Mouse (Mus musculus): ENCODE results near the gene Nuak1. TPM values are rescaled to one million over a fixed set of nuclear protein-coding genes. Genes with fewer than 3 reads are reported as not detected.

The Nuak1 gene
- total RNA-seq, 1 experiment from 2014 or later, result 0.40 TPM

GRCm38 (mm10) chr10:84456632-84457320 is 16.4 kb upstream of the Nuak1 start:
- ATAC-seq (replicated peaks in 1 of 2; ENCODE audit: insufficient read depth in 1 of 2, low FRiP score in 2 of 2, low TSS enrichment in 1 of 2, low read depth in 1 of 2, poor library complexity in 2 of 2, severe bottlenecking in 2 of 2), result no peak

DNA sequence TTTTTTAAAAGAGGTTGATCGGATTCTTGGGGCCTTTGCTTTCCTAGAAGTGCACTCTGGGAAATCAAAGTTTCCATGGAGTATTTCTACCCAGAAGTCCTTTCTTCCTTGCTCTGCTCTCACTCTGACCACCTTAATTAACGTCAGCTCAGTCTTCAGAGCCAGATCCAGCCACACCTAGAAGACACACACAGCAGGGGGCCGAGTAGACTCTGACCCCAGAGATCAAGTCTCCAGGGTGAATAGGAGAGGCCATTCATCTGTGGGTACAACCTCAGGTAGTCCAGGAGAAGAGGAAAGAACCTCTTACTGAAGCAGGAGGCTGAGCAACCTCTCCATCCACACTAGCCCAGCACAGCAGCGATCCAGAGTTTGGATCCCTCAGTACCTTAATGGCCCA is 11.5 kb upstream of the Nuak1 start:
- ATAC-seq (replicated peaks in 1 of 2; ENCODE audit: insufficient read depth in 1 of 2, low FRiP score in 2 of 2, low TSS enrichment in 1 of 2, low read depth in 1 of 2, poor library complexity in 2 of 2, severe bottlenecking in 2 of 2), result no peak

DNA sequence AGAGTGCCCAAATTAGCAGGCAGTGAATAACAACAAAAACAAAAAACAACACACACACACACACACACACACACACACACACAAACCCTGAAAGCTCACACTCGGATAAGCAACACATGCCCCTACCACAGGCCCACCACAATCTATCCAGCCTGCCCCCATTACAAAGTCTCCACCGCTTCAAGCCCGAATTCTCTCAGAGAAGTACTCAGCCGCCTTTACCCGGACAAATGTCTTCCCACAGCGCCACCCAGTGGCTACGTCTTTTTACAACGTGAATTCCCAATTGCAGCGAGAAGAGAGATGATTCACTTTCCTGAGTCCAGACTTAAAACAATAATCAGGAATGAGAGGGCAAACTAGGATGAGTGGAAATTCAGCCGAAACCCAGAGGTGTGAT is 10.3 kb upstream of the Nuak1 start:
- peak; percentile 49 to 71; a peak in 2 of 4 replicates for ATAC-seq (replicated peaks in 1 of 2; ENCODE audit: insufficient read depth in 1 of 2, low FRiP score in 2 of 2, low TSS enrichment in 1 of 2, low read depth in 1 of 2, poor library complexity in 2 of 2, severe bottlenecking in 2 of 2)

GRCm38 (mm10) chr10:84449733-84450132 is 9.3 kb upstream of the Nuak1 start:
- no peak for ATAC-seq (replicated peaks in 1 of 2; ENCODE audit: insufficient read depth in 1 of 2, low FRiP score in 2 of 2, low TSS enrichment in 1 of 2, low read depth in 1 of 2, poor library complexity in 2 of 2, severe bottlenecking in 2 of 2)

- no peak for ATAC-seq (replicated peaks in 1 of 2; ENCODE audit: insufficient read depth in 1 of 2, low FRiP score in 2 of 2, low TSS enrichment in 1 of 2, low read depth in 1 of 2, poor library complexity in 2 of 2, severe bottlenecking in 2 of 2)
Measured at GRCm38 (mm10) chr10:84447411-84447821, 7.0 kb upstream of the Nuak1 start.

GRCm38 (mm10) chr10:84446661-84447060 is 6.3 kb upstream of the Nuak1 start:
- no peak for ATAC-seq (replicated peaks in 1 of 2; ENCODE audit: insufficient read depth in 1 of 2, low FRiP score in 2 of 2, low TSS enrichment in 1 of 2, low read depth in 1 of 2, poor library complexity in 2 of 2, severe bottlenecking in 2 of 2)

DNA sequence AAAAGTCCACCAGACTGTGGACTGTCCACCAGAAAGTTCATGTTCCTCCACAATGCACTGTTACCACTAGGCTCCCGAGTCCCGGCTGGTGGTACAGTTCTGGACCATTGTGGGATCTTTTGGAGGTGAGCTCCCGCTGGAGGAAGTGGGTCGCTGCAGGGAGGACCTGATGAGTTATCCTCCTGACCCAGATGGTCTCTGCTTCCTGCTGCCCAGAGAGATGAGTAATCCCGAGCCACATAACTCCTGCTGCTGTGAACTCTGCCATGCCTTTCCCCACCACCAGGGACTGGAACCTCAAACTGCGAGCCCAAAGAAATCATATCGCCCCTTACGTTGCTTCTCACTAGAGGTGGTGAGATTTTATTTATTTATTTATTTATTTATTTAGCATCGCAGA is 4.0 kb upstream of the Nuak1 start:
- no peak for ATAC-seq (replicated peaks in 1 of 2; ENCODE audit: insufficient read depth in 1 of 2, low FRiP score in 2 of 2, low TSS enrichment in 1 of 2, low read depth in 1 of 2, poor library complexity in 2 of 2, severe bottlenecking in 2 of 2)

- ATAC-seq (replicated peaks in 1 of 2; ENCODE audit: insufficient read depth in 1 of 2, low FRiP score in 2 of 2, low TSS enrichment in 1 of 2, low read depth in 1 of 2, poor library complexity in 2 of 2, severe bottlenecking in 2 of 2), result no peak
Measured at GRCm38 (mm10) chr10:84441846-84442245, 1.4 kb upstream of the Nuak1 start.

GRCm38 (mm10) chr10:84441434-84441785 is 1.0 kb upstream of the Nuak1 start:
- no peak for ATAC-seq (replicated peaks in 1 of 2; ENCODE audit: insufficient read depth in 1 of 2, low FRiP score in 2 of 2, low TSS enrichment in 1 of 2, low read depth in 1 of 2, poor library complexity in 2 of 2, severe bottlenecking in 2 of 2)

DNA sequence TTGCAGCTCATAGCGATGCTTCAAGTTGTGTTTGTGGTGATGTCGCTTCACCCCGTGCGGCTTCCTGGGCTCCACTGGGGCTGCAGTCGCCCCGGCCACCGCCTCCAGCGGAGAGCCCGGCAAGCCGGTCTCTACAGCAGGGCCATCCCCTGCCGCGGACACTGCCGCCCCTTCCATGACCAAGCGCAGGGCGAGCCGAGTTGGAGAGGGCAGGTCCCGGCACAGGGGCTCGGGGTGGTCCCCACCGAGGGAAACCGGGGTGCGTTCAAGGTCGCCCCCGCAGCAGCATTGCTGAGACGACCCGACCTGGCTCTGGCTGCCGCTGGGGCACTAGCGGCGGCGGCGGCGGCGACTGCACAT is 236 bp downstream of the Nuak1 start:
- ATAC-seq (replicated peaks in 1 of 2; ENCODE audit: insufficient read depth in 1 of 2, low FRiP score in 2 of 2, low TSS enrichment in 1 of 2, low read depth in 1 of 2, poor library complexity in 2 of 2, severe bottlenecking in 2 of 2), result no peak

DNA sequence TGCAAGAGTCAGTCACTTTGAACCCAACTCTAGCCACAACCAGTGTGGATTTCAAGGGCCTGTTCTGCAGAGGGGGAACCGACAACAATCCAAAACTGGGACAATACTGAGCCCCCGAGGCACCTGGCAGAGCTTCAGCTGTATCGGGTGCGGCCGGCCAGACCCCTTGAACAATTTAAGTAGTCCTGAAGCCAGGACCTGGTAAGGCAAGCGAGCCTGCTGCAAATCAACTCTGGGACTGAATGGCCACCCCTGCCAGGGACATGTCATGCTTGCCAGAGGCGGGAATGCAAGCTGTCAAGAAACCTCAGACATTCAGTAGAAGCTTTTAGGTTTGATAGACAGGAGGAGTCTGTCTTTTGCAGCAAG is 1.2 kb downstream of the Nuak1 start:
- ATAC-seq (replicated peaks in 1 of 2; ENCODE audit: insufficient read depth in 1 of 2, low FRiP score in 2 of 2, low TSS enrichment in 1 of 2, low read depth in 1 of 2, poor library complexity in 2 of 2, severe bottlenecking in 2 of 2), result no peak

GRCm38 (mm10) chr10:84438466-84439227 is 1.8 kb downstream of the Nuak1 start:
- ATAC-seq (replicated peaks in 1 of 2; ENCODE audit: insufficient read depth in 1 of 2, low FRiP score in 2 of 2, low TSS enrichment in 1 of 2, low read depth in 1 of 2, poor library complexity in 2 of 2, severe bottlenecking in 2 of 2), result no peak

- ATAC-seq (replicated peaks in 1 of 2; ENCODE audit: insufficient read depth in 1 of 2, low FRiP score in 2 of 2, low TSS enrichment in 1 of 2, low read depth in 1 of 2, poor library complexity in 2 of 2, severe bottlenecking in 2 of 2), result peak; percentile 69 to 77
Measured at GRCm38 (mm10) chr10:84438049-84438422, 2.4 kb downstream of the Nuak1 start.

DNA sequence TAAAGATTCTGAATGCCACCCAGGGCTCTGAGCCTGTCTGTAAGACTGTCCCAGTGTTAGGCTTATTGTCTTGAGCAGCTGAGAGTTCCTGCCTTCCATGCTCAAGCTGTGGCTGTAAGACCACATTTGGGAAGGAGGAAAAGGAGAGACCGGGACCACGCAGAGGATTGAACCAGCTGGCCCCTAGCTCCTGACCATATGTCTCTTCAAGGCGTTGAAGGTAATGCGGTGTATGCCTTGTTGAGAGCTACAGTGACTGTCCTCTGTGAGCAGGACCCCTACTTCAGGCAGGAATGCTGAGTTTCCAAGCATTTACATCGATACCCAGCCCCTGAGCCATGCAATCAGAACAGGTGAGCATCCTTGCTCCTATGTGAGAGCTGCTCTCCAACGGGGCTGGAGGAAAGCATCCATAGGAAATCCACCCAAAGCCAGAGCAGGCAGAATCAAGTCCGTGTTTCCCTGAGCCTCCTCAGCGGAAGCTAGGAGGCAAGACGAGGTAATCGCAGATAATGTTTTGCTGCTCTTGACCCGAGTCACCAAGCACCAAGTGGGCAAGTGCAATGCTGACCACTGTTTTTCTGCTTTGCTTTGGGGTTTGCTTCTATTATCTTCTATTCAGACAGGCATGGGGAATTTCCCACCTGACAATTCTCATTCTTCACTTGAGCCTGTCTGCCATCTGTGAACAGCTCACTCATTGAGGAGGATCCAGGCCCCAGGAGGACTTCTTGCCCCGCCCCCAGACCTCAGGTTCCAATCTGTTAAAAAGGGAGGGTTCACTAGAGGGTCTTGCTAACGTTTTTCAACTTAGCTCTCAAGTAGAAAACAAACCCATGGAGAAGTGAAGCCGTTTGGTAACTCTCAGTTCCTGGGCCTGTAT is 3.0 kb downstream of the Nuak1 start:
- no peak for ATAC-seq (replicated peaks in 1 of 2; ENCODE audit: insufficient read depth in 1 of 2, low FRiP score in 2 of 2, low TSS enrichment in 1 of 2, low read depth in 1 of 2, poor library complexity in 2 of 2, severe bottlenecking in 2 of 2)

DNA sequence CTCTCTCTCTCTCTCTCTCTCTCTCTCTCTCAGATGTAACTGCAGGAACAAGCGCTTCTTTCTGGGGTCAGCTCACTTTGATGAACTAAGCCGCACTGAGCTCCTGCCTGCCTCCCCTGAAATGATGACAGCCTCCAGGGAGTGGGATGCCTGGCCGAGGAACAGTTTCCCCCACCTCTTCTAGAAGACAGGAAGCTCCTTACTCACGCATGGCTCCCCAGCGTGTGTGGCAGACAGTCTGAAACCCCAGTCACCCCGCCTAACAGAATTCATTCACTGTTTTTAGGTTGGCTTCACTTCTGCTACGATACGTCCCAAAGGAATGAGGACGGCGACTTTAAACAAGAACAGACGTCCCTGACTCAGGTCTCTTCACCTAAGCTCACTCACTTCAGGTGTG is 4.5 kb downstream of the Nuak1 start:
- no peak for ATAC-seq (replicated peaks in 1 of 2; ENCODE audit: insufficient read depth in 1 of 2, low FRiP score in 2 of 2, low TSS enrichment in 1 of 2, low read depth in 1 of 2, poor library complexity in 2 of 2, severe bottlenecking in 2 of 2)

GRCm38 (mm10) chr10:84433193-84433801 is 7.1 kb downstream of the Nuak1 start:
- ATAC-seq (replicated peaks in 1 of 2; ENCODE audit: insufficient read depth in 1 of 2, low FRiP score in 2 of 2, low TSS enrichment in 1 of 2, low read depth in 1 of 2, poor library complexity in 2 of 2, severe bottlenecking in 2 of 2), result no peak

DNA sequence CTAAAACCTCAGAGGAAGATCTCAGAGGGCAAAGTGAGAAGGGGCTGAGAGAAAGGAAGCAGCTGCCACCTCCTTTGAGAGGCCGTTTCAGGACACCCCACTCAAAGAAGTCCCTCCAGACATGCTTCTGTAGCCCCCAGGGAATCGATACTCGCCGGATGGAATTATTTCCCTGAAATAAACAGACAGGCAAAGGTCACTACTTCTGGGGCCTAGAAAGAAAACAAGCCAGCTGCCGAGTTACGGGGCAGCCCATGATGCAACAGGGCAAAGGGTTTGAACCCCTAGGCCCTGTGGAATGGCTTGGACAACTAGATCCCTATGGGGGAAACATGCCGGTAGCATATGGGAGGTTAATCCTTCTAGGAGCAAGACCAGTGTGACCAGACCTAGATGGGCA is 16.0 kb downstream of the Nuak1 start:
- ATAC-seq (replicated peaks in 1 of 2; ENCODE audit: insufficient read depth in 1 of 2, low FRiP score in 2 of 2, low TSS enrichment in 1 of 2, low read depth in 1 of 2, poor library complexity in 2 of 2, severe bottlenecking in 2 of 2), result no peak

DNA sequence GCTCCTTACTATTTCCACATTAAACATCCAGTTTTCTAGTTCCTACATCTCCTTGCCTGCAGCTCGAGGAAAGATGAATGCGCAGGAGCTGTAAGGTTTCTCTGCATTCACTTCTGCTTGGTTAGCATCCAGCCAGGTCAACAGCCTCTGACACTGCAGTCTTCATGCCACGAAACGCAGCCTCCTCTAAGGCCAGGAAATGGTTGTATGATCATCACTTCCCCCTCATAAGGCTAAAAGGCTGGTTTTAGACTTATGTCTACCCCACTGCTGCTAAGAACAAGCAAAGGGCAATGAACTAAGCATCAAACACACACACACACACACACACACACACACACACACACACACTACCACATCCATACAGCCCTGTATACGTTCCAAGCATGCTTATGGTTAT is 16.5 kb downstream of the Nuak1 start:
- peak; percentile 43 to 78; a peak in 2 of 4 replicates for ATAC-seq (replicated peaks in 1 of 2; ENCODE audit: insufficient read depth in 1 of 2, low FRiP score in 2 of 2, low TSS enrichment in 1 of 2, low read depth in 1 of 2, poor library complexity in 2 of 2, severe bottlenecking in 2 of 2)
